Mouse (Mus musculus): ENCODE measurements around the gene Ccm2l.

Gene Ccm2l

DNA sequence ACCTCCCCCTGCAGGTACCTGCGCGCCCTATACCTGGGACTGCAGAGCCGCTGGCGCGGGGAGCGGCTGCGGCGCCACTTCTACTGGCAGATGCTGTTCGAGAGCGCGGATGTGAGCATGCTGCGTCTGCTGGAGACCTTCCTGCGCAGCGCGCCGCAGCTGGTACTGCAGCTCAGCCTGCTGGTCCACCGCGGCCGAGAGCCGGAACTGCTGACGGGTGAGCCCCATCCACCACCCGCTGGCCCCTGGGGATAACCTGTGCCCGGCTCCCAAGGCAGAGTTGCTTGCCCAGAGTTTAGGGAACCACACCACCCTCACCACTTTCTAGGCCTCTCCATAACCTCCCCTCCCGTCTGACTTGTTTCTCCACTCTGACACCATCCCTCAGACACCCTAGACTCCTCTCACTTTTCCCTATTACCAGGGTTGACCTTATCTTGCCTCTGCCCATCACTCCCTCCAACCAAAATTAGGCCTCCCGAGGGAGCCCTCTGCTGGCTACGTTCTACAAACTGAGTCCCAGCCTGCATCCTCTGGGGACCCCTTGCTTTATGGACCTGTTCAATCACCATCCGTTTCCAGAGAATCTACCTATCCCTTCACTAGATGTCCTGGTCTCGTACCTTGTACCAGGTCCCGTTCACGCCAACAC is 12.9 kb upstream of the Ccm2l start:
- DNase-seq (ENCODE audit: low read depth, low spot score), result no peak

- DNase-seq (ENCODE audit: low read depth, low spot score), result no peak
These were observed 11.9 kb upstream of the Ccm2l start for GRCm38 (mm10) chr2:153053896-153054295.

- no peak for DNase-seq (ENCODE audit: low read depth, low spot score)
These were observed 10.4 kb upstream of the Ccm2l start for GRCm38 (mm10) chr2:153055270-153055920.

DNA sequence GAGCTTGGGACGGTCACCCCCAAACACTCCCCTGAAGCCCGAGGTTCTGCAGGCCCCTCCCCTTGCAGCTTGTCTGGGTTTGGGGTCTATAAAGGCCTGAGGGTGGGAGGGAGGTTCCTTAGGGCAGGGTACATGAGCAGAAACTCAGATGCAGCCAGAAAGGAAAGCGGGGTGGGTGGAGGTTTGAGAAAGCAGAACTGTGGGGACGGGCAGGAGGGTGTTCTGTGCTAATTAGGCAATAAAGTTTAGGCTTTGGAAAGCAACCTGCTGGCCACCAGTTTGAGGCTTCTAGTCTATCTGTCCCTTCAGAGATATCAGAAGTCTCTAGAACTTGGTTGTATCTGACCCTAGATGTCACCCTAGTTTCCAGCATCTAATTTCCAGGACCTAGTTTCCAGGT is 7.4 kb upstream of the Ccm2l start:
- no peak for DNase-seq (ENCODE audit: low read depth, low spot score)

DNA sequence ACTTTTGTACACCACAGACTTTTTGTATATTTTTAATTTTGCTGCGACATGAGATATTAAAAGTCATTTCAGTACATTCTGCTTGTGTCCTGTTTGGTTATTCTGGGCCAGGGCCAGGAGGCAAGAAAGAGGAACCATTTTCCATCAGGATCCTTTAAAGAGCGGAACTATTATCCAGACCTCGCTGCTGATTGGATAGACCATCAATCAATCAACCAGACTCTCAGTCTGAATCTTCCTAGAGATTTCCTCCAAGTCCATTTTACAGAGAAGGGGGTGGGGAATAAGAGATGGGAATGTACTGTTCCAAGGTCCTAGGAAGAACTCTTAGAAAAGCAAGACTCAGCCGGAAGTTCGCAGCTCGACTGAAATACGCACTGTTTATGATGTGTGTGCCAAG is 5.5 kb upstream of the Ccm2l start:
- DNase-seq (ENCODE audit: low read depth, low spot score), result no peak

DNA sequence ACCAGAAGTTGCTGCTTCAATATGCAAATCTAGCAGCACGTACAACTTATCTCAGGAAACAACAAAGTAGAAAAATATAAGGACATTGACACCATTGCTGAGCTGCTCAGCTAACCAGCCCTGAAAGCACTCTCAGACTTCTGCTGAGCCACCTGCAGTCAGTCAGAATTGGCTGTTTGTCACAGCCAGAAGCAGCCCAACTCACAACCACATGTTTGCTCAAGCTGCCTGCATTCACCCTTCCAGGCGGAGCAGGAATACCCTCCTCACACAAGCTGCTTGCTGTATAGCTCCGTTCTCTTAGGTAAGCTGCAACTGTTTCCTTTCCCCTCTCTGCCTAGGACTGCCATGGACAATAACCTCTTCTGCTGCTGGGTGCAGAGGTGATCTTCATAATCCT is 2.4 kb upstream of the Ccm2l start:
- no peak for DNase-seq (ENCODE audit: low read depth, low spot score)

GRCm38 (mm10) chr2:153064190-153064970 is 1.4 kb upstream of the Ccm2l start:
- no peak for DNase-seq (ENCODE audit: low read depth, low spot score)

DNA sequence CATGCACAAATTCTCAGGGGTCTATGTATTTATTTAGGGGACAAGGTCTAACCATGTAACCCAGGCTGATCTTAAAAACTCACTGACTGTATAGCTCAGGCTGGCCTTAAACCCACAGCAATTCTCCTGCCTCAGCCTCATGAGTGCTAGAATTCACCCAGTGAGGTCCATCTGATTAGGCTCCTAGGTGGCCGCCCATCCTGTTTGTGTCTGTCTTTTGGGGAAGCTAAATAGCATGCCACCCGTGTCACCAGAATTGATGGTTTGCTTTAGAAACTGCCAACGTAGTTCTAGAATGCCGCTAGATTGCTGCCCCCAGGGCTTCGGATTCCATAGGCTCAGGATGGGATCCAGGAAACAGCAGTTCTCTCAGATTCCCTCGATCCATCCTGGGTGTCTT is 1.2 kb downstream of the Ccm2l start:
- no peak for DNase-seq (ENCODE audit: low read depth, low spot score)

GRCm38 (mm10) chr2:153070762-153071490 is 5.2 kb downstream of the Ccm2l start:
- DNase-seq (ENCODE audit: low read depth, low spot score), result no peak

DNA sequence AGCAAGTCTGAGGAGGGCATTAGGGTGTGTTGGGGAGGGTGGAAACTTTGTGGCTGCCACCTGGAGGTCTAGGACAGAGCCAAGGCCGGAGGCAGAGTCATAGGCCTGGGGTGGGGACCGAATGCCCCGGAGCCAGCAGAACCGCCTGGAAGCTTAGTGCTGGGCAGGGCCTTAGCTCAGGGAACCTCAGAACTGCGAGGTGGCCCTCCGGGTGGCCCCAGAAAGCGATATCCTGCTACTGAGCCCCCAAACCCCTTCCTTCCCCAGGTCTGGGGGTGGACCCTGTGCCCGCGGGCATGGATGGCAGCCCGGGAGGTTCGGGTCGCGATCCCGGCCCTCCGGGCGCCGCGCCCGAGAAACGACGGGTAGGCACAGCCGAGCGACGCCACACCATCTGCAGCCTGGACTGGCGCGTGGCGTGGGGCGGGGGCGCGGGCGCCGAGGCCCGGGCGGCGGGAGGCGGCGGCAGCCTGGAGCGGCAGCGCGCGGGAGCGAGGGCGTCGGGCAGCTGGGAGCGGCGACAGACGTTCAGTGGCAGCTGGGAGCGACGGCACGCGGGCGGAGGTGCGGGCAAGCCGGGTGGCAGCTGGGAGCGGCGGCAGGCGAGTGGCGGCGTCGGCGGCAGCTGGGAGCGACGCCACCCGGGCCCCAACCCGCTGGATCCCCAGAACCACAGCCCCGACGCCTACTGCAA is 5.9 kb downstream of the Ccm2l start:
- no peak for DNase-seq (ENCODE audit: low read depth, low spot score)

DNA sequence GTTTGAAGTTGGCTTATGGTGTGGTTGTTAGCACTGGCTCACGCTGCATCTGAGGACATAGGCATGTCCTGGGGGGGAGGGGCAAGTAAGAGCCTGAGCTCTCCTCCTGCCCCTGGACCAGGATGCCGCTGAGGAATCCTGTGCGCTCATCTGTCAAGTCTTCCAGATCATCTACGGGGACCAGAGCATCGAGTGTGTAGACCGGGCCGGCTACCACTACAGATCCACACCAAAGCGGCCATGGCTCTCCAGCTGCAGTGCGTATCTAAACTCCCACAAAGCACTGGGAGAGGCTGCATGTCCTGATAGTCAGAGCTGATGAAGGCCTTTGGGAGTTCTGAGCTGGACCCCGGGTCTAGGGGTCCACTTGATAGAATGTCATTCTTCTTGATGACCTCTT is 8.9 kb downstream of the Ccm2l start:
- no peak for DNase-seq (ENCODE audit: low read depth, low spot score)

- DNase-seq (ENCODE audit: low read depth, low spot score), result no peak
These were observed 10.2 kb downstream of the Ccm2l start for GRCm38 (mm10) chr2:153075961-153076360.

DNA sequence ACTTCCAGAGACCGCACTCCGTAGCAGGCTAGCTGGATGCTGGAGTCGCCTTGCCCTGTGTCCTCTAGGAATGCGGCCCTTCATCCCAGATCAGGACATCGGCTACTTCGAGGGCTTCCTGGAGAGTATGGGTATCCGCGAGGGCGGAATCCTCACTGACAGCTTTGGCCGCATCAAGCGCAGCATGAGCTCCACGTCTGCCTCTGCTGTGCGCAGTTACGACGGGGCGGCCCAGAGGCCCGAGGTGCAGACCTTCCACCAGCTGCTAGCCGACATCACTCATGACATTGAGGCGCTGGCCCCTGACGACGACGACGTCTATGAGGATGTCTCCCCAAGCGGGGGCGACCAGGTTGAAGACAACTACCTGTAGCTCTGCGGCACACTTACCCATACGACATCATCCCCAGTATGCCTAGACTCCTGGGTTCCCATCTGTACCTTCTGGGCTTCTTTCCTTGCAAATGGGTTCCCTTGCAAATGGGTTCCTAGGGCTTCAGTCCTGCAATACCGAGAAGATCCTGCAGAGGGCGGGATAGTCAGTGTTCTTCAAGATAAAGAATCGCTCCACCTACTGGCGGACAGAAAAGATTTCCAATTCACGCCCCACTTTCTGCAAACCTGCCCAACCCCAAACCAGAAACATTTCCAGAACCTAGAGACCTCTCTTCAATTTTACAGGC is 15.2 kb downstream of the Ccm2l start:
- peak; percentile 65 for DNase-seq (ENCODE audit: low read depth, low spot score)

GRCm38 (mm10) chr2:153081866-153082265 is 16.1 kb downstream of the Ccm2l start:
- no peak for DNase-seq (ENCODE audit: low read depth, low spot score)

DNA sequence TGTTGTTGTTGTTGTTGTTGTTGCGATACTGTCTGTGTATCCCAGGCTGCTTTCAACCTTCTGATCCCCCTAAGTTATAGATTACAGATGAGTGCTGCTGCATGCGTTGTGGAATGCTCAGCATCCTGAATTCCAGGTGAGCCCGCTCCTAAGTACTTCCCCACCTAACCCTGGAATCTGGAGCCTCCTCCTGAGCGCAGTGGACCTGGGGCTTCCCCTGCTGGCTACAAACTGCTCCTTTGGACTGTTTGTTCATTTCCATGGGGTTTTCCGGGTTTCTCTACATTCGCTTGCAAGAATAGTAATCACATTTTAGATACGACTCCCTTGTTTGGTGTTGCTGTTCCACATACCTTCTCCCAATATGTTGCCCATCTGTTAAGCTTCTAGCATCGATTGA is 17.5 kb downstream of the Ccm2l start:
- DNase-seq (ENCODE audit: low read depth, low spot score), result no peak

DNA sequence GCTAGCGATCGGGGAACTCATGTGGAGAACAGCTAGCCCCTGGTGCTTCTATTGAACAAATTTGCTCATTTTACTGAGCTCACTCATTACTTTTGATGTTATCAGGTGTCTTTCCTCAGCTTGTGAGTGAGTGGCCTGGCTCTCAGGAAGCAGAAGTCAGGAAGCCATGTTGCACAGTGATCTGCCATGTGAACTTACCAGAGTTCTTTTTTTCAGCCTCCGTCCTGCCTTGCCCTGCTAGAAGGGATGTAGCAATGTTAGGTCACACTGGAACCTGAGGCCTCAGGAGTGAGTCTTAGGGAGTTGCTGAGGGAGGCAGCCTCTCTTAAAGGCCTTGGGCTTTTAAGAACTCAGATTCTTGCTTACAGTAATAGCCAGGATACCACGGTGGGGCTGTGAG is 18.1 kb downstream of the Ccm2l start:
- no peak for DNase-seq (ENCODE audit: low read depth, low spot score)

DNA sequence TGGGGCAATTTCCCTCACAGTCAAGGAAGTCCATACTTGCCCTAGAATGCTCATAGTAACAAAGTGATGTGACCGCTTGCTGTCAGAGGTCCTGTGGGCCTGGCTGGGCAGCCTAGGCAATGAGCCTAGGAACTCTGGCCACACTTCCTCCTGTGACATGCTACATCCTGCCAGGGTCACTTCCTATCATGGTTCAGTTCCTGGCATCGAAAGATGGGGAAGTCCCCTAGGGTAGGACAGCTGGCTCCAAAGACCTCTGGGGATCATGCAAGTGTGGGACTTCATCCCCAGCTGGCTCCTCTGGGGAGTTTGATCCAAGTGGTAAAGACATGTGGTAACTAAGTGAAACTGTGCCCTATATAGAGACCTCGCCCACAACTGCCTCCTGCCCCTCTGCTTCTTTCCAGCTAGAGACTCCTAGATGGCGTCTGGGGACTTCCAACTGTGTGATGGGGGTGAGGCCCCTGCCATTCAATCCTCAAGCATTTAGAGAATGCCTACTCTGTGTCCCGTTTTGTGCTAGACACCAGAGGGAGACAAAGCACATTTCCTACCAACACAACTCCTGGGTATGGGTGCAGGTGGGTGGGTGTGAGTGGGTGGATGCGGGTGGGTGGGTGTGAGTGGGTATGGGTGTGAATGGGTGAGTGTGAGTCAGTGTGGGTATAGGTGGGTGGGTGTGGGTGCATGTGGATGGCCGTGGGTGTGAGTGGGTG is 18.7 kb downstream of the Ccm2l start:
- DNase-seq (ENCODE audit: low read depth, low spot score), result no peak

- no peak for DNase-seq (ENCODE audit: low read depth, low spot score)
These were observed 19.8 kb downstream of the Ccm2l start for GRCm38 (mm10) chr2:153085556-153085955.

GRCm38 (mm10) chr2:153086166-153086565 is 20.4 kb downstream of the Ccm2l start:
- DNase-seq (ENCODE audit: low read depth, low spot score), result no peak

- DNase-seq (ENCODE audit: low read depth, low spot score), result no peak
These were observed 21.3 kb downstream of the Ccm2l start for GRCm38 (mm10) chr2:153087091-153087490.
